Mouse (Mus musculus): Measurements from ENCODE around the gene Olfr930.

Gene Olfr930

GRCm38 (mm10) chr9:38929509-38929908 lies at the start of gene Olfr930:
Olfr930 (plus strand) TSS chr9:38929809.
- in situ Hi-C loops (cut with MboI, MseI): no loop called here

- in situ Hi-C loops (cut with MboI, MseI): no loop called here
These were observed 24.0 kb downstream of the Olfr930 start for GRCm38 (mm10) chr9:38953401-38954123.

GRCm38 (mm10) chr9:38954124-38954416 lies 24.5 kb downstream of the Olfr930 start:
- in situ Hi-C loops (cut with MboI, MseI): no loop called here

- in situ Hi-C loops (cut with MboI, MseI): no loop called here
These were observed 42.4 kb downstream of the Olfr930 start, which contains the start of gene Olfr933 for GRCm38 (mm10) chr9:38972013-38972412. Olfr933 (plus strand) TSS chr9:38972313.

Measured in T-helper 17 cell (primary cell).